Mouse (Mus musculus) forebrain, embryonic 11.5 days (tissue): ENCODE results near the gene Slco4a1. TPM values are rescaled to one million over a fixed set of nuclear protein-coding genes. Genes with fewer than 3 reads are reported as not detected.
A peak's percentile ranks its signal among the peaks of the same experiment; 100 is the strongest.

Source experiments
- ATAC-seq: fragments of 200-750 bp; cut with Nextera tagmentation; replicated peaks from 2 replicates; pipeline ENCODE4 v1.8.0; 2017; ENCODE audit warnings: moderate TSS enrichment; ENCODE audit not compliant: low FRiP score
- DNase-seq: peaks from one replicate; pipeline ENCODE4 v3.0.0-alpha.2; 2017; ENCODE audit warnings: low spot score
- H3K27ac ChIP-seq: fragments of 300-500 bp; sonication (generic); 2 replicates; pipeline ENCODE4 v1.5.1; 2014; ENCODE audit warnings: low read depth, low read length
- H3K27me3 ChIP-seq: fragments of 300-500 bp; sonication (generic); 2 replicates; pipeline ENCODE4 v1.6.1; 2014; ENCODE audit warnings: mild to moderate bottlenecking, low read length, mixed read lengths; ENCODE audit not compliant: control insufficient read depth, insufficient read depth
- H3K36me3 ChIP-seq: fragments of 300-500 bp; sonication (generic); 2 replicates; pipeline ENCODE4 v1.6.1; 2014; ENCODE audit warnings: mild to moderate bottlenecking, low read length, moderate library complexity, mixed read lengths; ENCODE audit not compliant: control insufficient read depth, insufficient read depth
- H3K4me1 ChIP-seq: fragments of 300-500 bp; sonication (generic); replicated peaks from 2 replicates; pipeline ENCODE4 v1.6.1; 2014; ENCODE audit warnings: low read length, mixed read lengths; ENCODE audit not compliant: control insufficient read depth, insufficient read depth
- H3K4me2 ChIP-seq: fragments of 300-500 bp; sonication (generic); 2 replicates; pipeline ENCODE4 v1.6.1; 2014; ENCODE audit warnings: low read depth, mild to moderate bottlenecking, low read length, moderate library complexity, mixed read lengths; ENCODE audit not compliant: severe bottlenecking
- H3K4me3 ChIP-seq: fragments of 300-500 bp; sonication (generic); 2 replicates; pipeline ENCODE4 v1.5.1; 2014; ENCODE audit warnings: low read depth, low read length
- H3K9ac ChIP-seq: fragments of 300-500 bp; sonication (generic); 2 replicates; pipeline ENCODE4 v1.6.1; 2014; ENCODE audit warnings: low read length
- H3K9me3 ChIP-seq: fragments of 300-500 bp; sonication (generic); 2 replicates; pipeline ENCODE4 v1.6.1; 2016; ENCODE audit warnings: low read length, mixed read lengths; ENCODE audit not compliant: control insufficient read depth
- WGBS: fragments of 180-500 bp; shearing (Covaris S2); extraction: QIAGEN DNeasy Blood & Tissue Kit; methylation state at CpG from one replicate; pipeline ENCODE4 v1.1.7; 2014; 5-methylcytosine and 5-hydroxymethylcytosine counted together
- polyA plus RNA-seq: library from polyadenylated mRNA; unstranded; fragments of >200 nt; fragmentation: Nextera tagmentation; extraction: Ambion mirVana; gene quantifications from 2 replicates; pipeline ENCODE4 v1.2.1, GENCODE M21; 2014

Gene Slco4a1
- polyA plus RNA-seq, 1 experiment from 2014 or later: 4.7 TPM

- no peak overlapping the region for H3K27ac ChIP-seq
- no peak overlapping the region for H3K9ac ChIP-seq
- H3K36me3 ChIP-seq: no peaks in the 10 kb centered on the region
- H3K9me3 ChIP-seq: no peaks in the 10 kb centered on the region
- DNase-seq: peak; percentile 68
- H3K4me2 ChIP-seq: no peak overlapping the region
- H3K4me1 ChIP-seq: 0 out of 2 replicates have a peak, but pooled peaks cover 6% of the 10 kb centered on the region
- 33% methylated on average over 7 of the region's 7 CpGs for WGBS
- ATAC-seq: peak; percentile 82
- H3K27me3 ChIP-seq: no peaks in the 10 kb centered on the region
- no peak overlapping the region for H3K4me3 ChIP-seq
Observed at GRCm38 (mm10) chr2:180473080-180473440, 17.0 kb downstream of the Slco4a1 start.

DNA sequence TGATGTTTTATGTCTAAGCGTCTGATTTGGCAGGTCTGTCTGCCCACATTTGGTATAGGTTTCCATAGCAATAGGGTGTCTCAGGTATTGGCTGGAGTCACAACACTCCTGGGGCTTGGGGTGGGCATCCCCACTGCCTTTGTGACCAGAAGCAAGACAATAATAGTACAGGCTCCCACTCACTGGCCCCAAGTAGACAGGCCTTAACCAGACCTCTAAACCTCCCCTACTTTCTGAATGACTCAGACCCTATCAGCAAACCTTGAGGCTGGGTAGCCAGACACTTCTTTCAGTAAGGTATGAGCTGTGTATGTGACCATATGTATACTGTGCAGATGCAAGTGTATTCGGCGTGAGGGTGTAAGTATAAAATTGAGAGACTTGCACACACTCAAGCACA, 18.8 kb downstream of the Slco4a1 start:
- Histone ChIP-seq H3K9ac (no peak overlapping the region), H3K4me1 (0 out of 2 replicates have a peak, but pooled peaks cover 6% of the 10 kb centered on the region), H3K4me2 (no peak overlapping the region), H3K27me3 (no peaks in the 10 kb centered on the region), H3K36me3 (no peaks in the 10 kb centered on the region), H3K27ac (no peak overlapping the region), H3K4me3 (no peak overlapping the region), H3K9me3 (no peaks in the 10 kb centered on the region)
- DNase-seq (no peak), ATAC-seq (no peak)
- 86% methylated on average over 3 of the region's 3 CpGs for WGBS

- 6% methylated on average over 16 of the region's 16 CpGs for WGBS
- DNase-seq: no peak
- Histone ChIP-seq H3K9me3 (no peaks in the 10 kb centered on the region), H3K4me3 (no peak overlapping the region), H3K4me2 (peak overlapping the region; percentile 33; the same call in 1 of the 2 replicates), H3K9ac (no peak overlapping the region), H3K36me3 (no peaks in the 10 kb centered on the region), H3K4me1 (peaks cover 8% of the 10 kb centered on the region; the same call in 1 of the 2 replicates), H3K27ac (no peak overlapping the region), H3K27me3 (no peaks in the 10 kb centered on the region)
- peak; percentile 59 for ATAC-seq
Observed at GRCm38 (mm10) chr2:180482274-180482673, 26.2 kb downstream of the Slco4a1 start.

DNA sequence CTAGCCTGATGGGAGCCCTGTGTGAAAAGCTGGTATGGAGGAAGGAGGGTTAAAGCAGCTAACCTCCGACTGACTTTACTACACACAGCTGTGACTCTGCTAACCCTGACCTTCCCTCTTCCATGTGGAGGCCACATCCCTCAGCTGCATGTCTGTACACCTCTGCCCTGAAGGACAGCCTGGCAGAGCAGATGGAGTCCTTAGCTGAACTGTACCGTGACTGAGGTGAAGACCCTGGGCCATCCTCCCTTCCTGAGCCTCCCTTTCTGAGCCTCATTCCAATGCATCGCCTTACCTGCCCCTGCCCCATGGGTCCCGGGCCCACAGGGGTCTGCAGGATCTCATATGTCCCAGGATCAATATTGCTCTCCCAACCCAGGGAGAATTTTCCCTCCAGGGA, 28.8 kb downstream of the Slco4a1 start:
- Histone ChIP-seq H3K4me1 (peaks cover 18% of the 10 kb centered on the region), H3K9me3 (no peaks in the 10 kb centered on the region), H3K27ac (no peak overlapping the region), H3K4me2 (no peak overlapping the region), H3K4me3 (no peak overlapping the region), H3K27me3 (no peaks in the 10 kb centered on the region), H3K9ac (0 out of 2 replicates have a peak overlapping the region, but pooled peaks have one; percentile 3), H3K36me3 (no peaks in the 10 kb centered on the region)
- WGBS: 63% methylated on average over 4 of the region's 4 CpGs
- ATAC-seq (no peak), DNase-seq (no peak)

DNA sequence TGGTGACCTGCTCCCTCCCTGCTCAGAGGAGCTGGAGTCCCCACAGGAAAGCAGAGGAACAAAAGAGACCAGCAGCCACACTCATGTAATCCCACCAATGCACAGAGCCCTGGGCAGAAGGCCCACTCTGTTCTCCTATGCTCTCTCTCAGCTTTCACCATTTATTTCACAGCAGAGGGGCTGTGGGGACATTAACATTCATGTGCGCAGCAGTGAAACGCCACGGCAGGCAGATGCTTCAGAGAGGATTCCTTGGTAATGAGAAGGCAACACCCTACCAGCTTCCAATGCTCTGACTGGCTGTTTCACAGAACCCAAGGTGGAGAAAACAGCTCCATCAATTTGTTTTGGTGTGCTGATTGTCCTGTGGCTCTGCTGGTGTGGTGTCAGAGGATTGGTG, 29.3 kb downstream of the Slco4a1 start:
- 0 out of 2 replicates have a peak overlapping the region, but pooled peaks have one; percentile 3 for H3K9ac ChIP-seq
- peaks cover 18% of the 10 kb centered on the region for H3K4me1 ChIP-seq
- DNase-seq (no peak), ATAC-seq (no peak)
- no peaks in the 10 kb centered on the region for H3K36me3 ChIP-seq
- H3K27me3 ChIP-seq: no peaks in the 10 kb centered on the region
- WGBS: 50% methylated on average over 3 of the region's 3 CpGs
- H3K9me3 ChIP-seq: no peaks in the 10 kb centered on the region
- no peak overlapping the region for H3K4me3 ChIP-seq
- no peak overlapping the region for H3K27ac ChIP-seq
- H3K4me2 ChIP-seq: no peak overlapping the region

DNA sequence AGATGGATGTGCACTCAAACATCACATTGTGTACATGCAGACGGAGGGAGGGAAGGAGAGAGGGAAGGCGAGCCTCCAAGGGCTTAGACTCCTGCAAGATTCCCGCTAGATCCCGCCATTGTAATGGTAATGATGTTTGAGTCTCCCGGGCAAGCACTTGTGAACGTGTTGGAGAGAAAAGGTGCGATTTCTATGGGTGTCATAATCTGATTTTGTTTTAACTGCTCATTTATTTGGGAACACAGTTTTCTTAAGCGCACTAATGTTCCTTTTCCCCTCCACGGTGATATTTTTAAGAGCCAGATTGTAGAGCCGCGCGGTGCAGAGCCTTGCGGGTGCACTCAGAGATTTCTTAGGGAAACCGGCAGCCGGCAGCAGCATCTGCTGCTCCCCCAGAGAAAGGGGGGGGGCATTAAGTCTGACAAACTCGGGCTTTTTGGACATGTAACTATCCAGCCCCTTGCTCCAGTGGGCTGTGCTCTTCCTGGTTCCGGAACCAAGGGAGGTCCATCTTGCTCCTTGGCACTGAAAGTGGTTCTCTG, 32.2 kb downstream of the Slco4a1 start:
- peak; percentile 69 for DNase-seq
- Histone ChIP-seq H3K27ac (peak overlapping the region; percentile 19; the same call in 1 of the 2 replicates), H3K4me3 (peak overlapping the region; percentile 16; the same call in 1 of the 2 replicates), H3K4me1 (peaks cover 13% of the 10 kb centered on the region), H3K27me3 (no peaks in the 10 kb centered on the region), H3K9ac (peak overlapping the region; percentile 32; the same call in 1 of the 2 replicates), H3K4me2 (peak overlapping the region; percentile 39), H3K9me3 (no peaks in the 10 kb centered on the region), H3K36me3 (no peaks in the 10 kb centered on the region)
- 5% methylated on average over 17 of the region's 17 CpGs for WGBS
- ATAC-seq: peak; percentile 87

- ATAC-seq (no peak), DNase-seq (no peak)
- H3K27me3 ChIP-seq: peaks cover 29% of the 10 kb centered on the region
- H3K9me3 ChIP-seq: no peaks in the 10 kb centered on the region
- H3K4me3 ChIP-seq: no peak overlapping the region
- H3K27ac ChIP-seq: no peak overlapping the region
- peaks cover 8% of the 10 kb centered on the region; the same call in 1 of the 2 replicates for H3K4me1 ChIP-seq
- WGBS: 82% methylated on average over 8 of the region's 8 CpGs
- H3K9ac ChIP-seq: no peak overlapping the region
- H3K4me2 ChIP-seq: no peak overlapping the region
- no peaks in the 10 kb centered on the region for H3K36me3 ChIP-seq
Observed at GRCm38 (mm10) chr2:180495906-180496305, 39.9 kb downstream of the Slco4a1 start.

- peaks cover 38% of the 10 kb centered on the region for H3K27me3 ChIP-seq
- peak; percentile 60 for DNase-seq
- no peaks in the 10 kb centered on the region for H3K36me3 ChIP-seq
- H3K27ac ChIP-seq: no peak within 1 kb of the TSS
- 0 out of 2 replicates have a peak, but pooled peaks have one; percentile 26 for ATAC-seq
- peak within 1 kb of the TSS; percentile 25 for H3K4me3 ChIP-seq
- peak within 1 kb of the TSS; percentile 57 for H3K4me2 ChIP-seq
- H3K9me3 ChIP-seq: no peaks in the 10 kb centered on the region
- WGBS: under 1% methylated on average over 30 of the region's 30 CpGs
- H3K4me1 ChIP-seq: peaks cover 9% of the 10 kb centered on the region; the same call in 1 of the 2 replicates
- H3K9ac ChIP-seq: peak within 1 kb of the TSS; percentile 14; the same call in 1 of the 2 replicates
Observed at GRCm38 (mm10) chr2:180499741-180500140, 43.7 kb downstream of the Slco4a1 start, which contains the start of gene Ntsr1. Gene Ntsr1, plus strand, starts transcription at chr2:180499976.

GRCm38 (mm10) chr2:180500726-180501125, 44.7 kb downstream of the Slco4a1 start:
- Histone ChIP-seq H3K4me1 (peaks cover 9% of the 10 kb centered on the region; the same call in 1 of the 2 replicates), H3K27ac (no peak overlapping the region), H3K4me2 (no peak overlapping the region), H3K4me3 (no peak overlapping the region), H3K9ac (no peak overlapping the region), H3K9me3 (no peaks in the 10 kb centered on the region), H3K36me3 (no peaks in the 10 kb centered on the region), H3K27me3 (peaks cover 38% of the 10 kb centered on the region)
- WGBS: 54% methylated on average over 13 of the region's 13 CpGs
- ATAC-seq (no peak), DNase-seq (no peak)
